Mouse (Mus musculus) neural tube, embryonic 10.5 days (tissue): Measurements from ENCODE around the gene Ccr9.

ENCODE experiments used
- DNase-seq: peaks from one replicate; pipeline ENCODE4 v3.0.0-alpha.2; 2017; ENCODE audit warnings: low spot score; ENCODE audit errors: extremely low spot score

Gene Ccr9

GRCm38 (mm10) chr9:123801527-123801926 lies 123.3 kb downstream of the Ccr9 start:
- DNase-seq, result no peak

DNA sequence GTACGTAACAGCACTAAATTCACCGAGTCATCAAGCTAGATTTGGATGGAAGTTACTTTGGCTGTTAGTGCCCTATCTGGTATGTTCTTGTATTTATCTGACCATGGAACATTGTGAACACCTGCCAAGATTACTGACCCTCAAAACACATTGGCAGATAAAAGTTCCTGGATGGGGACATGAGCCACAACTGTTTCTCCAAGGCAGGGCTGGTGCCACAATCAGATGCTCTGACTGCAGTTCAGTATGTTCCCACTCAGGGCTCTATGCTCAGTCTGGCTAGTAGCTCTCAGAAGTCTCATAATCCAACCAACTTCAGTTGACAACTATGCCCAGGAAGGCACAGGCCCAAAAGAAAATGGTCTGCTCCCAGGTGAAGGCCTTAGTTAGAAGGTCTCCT lies 124.2 kb downstream of the Ccr9 start:
- no peak for DNase-seq

- no peak for DNase-seq
These were observed 124.7 kb downstream of the Ccr9 start for GRCm38 (mm10) chr9:123802896-123803295.

DNA sequence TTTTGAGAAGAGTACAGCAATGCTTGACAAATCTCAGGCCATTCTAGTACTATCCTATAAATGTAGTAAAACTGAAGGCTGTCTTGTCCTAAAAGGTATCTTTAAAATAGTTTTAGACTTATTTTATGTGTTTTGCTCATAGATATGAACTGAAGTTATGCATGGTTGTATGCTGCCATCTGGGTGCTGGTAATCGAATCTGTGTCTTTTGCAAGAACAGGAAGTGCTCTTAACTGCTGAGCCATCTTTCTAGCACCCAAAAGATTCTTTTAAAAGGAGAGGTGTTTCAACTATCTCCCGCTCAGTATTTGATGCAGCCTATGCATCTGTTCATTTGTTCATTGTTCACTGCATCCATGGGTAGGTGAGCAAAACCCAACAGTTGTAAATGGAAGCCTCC lies 127.0 kb downstream of the Ccr9 start:
- DNase-seq, result no peak

DNA sequence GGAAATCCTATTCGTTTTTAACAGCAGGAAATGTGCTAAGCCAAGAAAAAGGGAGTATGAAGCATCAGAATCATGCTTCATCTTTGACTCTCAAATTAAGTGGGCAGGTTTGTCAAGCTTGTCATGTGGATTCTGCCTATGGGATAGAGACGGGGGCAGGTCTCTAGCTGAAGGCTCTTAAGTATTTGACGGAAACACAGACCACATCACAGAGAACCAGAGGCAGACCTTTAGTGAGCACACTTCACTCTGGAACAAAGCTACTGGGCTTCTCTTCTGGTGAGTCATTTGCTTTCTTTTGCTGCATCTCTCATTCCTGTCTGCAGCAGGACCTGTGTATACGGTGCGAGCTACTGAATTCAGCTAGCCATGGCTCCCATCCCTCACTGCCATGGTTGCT lies 128.0 kb downstream of the Ccr9 start, which contains the start of gene Cxcr6:
Gene Cxcr6 (plus strand): TSS at position 209 of the 400 bp plus-strand sequence.
- no peak for DNase-seq

DNA sequence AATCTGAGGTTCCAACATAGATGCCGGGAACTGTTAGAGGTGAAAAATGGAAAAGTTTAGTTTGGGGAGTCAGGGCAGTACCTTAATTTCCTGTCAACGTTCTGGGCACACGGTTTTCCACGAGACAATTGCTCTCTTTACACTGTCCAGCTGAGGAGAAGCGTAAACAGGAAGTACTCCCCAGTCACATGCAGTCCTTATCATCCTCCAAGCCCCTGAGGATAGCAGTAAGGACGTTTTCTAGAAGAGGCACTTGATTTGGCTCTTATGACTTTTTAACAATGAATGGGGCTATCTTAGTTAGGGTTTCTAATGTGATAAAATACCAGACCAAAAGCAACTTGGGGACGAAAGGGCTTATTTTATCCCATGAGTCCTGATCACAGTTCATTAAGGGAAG lies 130.3 kb downstream of the Ccr9 start:
- no peak for DNase-seq

DNA sequence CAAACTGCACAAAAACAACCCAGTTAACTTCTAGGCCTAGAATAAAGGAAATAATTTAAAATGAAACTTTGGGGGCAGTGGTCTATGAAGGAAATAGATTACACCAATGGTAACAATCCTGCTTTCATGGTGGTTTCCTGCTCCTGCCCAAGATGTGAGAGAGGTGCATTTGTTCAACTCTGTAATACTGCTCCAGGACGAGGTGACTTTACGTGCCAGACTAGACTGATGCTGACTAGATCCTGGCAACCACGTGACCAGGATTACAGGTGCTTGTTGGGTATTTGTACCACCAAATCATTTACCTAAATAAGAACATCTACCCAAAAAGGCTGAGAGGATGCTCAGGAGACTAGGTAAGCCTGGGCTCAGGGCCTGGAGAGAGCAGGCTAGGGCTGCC lies 133.6 kb downstream of the Ccr9 start:
- no peak for DNase-seq

- no peak for DNase-seq
These were observed 136.1 kb downstream of the Ccr9 start for GRCm38 (mm10) chr9:123814326-123814725.

- no peak for DNase-seq
These were observed 136.6 kb downstream of the Ccr9 start for GRCm38 (mm10) chr9:123814821-123815220.

DNA sequence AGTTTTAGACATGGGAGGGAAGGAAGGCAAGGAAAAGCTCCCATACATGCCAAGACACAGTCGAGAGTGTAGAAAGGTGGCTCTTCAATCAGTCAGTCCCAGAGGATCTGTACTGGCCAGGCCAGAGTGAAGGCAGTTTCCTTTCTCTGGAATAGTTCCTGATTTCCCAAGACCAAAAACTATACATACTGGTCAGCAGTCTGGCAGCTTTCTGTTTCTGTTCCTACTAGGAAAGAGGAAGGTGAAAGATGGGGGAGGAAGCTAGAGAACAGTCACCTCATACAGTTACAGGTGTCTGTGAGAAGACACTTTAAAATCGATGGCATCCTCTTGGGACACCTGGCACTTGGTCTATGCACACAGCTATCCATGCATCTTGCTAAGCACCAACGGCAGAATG lies 137.2 kb downstream of the Ccr9 start:
- no peak for DNase-seq

DNA sequence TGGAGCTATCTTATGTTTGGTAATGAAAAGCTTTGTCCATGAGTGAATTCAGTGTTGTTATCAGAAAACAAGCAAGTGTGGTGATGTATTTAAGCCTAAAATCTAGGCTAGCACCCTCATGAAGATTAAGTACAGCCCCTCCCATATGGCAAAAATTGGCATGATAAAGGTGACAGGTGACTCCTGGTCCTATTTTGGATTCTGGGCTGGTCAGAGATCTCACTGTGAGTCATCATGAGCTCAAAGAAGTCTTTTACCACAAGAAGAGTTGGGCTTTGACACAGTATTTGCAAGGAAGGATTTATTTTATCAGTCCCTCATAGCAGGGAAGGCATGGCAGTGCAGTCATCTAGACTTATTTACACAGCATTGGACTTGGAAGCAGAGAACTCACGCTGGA lies 137.8 kb downstream of the Ccr9 start:
- no peak for DNase-seq

GRCm38 (mm10) chr9:123818601-123819000 lies 140.4 kb downstream of the Ccr9 start:
- DNase-seq, result no peak

GRCm38 (mm10) chr9:123826631-123827030 lies 148.4 kb downstream of the Ccr9 start:
- no peak for DNase-seq

DNA sequence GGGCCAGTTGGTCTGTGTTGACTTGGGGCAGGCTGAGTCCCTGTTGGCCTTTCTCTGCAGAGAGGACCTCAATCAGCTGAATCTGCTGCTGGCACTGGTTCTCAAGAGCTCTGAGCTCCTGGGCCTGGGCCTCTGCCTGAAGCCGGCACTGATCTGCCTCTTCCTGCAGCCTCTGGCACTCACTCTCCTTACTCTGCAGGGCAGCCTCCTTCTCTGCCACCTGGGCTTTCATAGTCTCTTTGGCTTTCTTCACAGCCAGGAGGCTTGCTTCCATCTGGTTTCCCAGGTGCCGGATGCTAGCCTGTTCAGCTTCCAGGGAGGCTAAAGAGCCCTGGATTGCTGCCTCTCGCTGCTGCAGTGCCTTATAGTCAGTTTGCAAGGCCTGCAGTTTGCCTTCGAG lies 150.7 kb downstream of the Ccr9 start:
- DNase-seq, result no peak
